Mouse (Mus musculus): ENCODE data around the gene Cnn1.

The Cnn1 gene

GRCm38 (mm10) chr9:22098993-22099696 is at the start of gene Cnn1:
Gene Cnn1 (plus strand): TSS chr9:22099216.
- no peak for DNase-seq (ENCODE audit: extremely low spot score, low spot score)

- no peak for DNase-seq (ENCODE audit: extremely low spot score, low spot score)
Measured at GRCm38 (mm10) chr9:22049315-22049714, 49.7 kb upstream of the Cnn1 start.

DNA sequence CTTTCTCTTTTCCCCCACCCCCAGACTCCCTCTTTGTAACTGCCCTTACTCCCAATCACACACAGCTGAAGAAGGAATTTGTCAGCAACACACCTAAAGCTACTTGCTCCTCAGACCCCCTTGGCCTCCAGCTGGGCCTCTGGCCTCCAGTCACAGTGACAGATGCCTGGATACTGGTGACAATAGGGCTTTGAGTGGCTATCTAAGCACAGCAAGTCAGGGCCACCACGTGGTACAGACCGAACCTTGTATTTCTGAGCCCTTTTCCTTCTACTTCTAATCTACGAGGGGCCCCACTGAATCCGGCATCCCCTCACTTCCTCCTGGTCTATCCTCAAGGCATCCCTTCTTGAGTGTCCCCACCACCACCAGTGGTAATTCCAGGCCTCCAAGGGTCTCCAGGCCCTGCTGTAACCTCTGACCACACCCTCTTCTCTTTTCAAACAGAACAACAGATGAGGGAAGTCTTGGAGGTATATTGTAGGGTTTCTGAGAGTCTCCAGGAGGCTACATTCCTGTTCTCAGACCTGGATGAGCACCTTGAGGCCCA is 49.2 kb upstream of the Cnn1 start:
- peak; percentile 37 for DNase-seq (ENCODE audit: extremely low spot score, low spot score)

- DNase-seq (ENCODE audit: extremely low spot score, low spot score) = peak; percentile 83
Measured at GRCm38 (mm10) chr9:22050351-22050889, 48.6 kb upstream of the Cnn1 start.

GRCm38 (mm10) chr9:22051161-22051957 is 47.7 kb upstream of the Cnn1 start:
- DNase-seq (ENCODE audit: extremely low spot score, low spot score) = peak; percentile 46

DNA sequence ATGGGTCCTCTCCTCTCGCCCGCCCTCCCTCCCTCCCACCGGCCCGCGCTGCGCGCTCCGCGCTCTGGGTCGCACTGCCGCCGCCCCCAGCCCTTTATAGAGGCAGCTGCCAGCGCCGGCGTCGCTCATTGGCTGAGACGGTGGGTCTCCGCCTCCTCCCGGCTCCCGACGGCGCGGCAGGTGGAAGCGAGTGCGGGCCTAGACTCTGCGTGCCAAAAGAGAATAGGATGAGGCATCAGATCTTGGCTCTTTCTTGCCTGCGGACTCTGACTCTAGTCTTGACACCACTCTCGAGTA is 47.1 kb upstream of the Cnn1 start, which contains the start of gene Elavl3:
Elavl3 (minus strand) TSS at position 66 of the 297 bp plus-strand sequence.
- peak; percentile 80 for DNase-seq (ENCODE audit: extremely low spot score, low spot score)

DNA sequence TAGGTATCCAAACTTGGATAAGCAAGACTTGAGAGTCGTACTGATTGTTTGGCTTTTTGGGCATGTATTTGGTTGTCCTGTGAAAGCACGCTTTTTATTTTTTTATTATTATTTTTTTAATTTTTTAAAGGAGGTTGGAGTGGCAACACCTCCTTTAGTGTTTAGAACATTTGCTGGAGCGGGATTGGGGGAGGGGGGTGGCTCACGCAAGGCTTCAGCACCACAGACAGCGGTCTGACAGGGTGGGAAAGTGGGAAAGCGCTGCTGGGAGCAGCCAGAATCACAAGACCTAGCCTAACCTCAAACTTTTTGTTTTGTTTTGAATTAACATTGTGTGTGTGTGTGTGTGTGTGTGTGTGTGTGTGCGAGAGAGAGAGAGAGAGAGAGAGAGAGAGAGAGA is 45.4 kb upstream of the Cnn1 start:
- peak; percentile 37 for DNase-seq (ENCODE audit: extremely low spot score, low spot score)

- peak; percentile 80 for DNase-seq (ENCODE audit: extremely low spot score, low spot score)
Measured at GRCm38 (mm10) chr9:22054411-22055076, 44.5 kb upstream of the Cnn1 start.

- DNase-seq (ENCODE audit: extremely low spot score, low spot score) = no peak
Measured at GRCm38 (mm10) chr9:22055713-22056112, 43.3 kb upstream of the Cnn1 start.

DNA sequence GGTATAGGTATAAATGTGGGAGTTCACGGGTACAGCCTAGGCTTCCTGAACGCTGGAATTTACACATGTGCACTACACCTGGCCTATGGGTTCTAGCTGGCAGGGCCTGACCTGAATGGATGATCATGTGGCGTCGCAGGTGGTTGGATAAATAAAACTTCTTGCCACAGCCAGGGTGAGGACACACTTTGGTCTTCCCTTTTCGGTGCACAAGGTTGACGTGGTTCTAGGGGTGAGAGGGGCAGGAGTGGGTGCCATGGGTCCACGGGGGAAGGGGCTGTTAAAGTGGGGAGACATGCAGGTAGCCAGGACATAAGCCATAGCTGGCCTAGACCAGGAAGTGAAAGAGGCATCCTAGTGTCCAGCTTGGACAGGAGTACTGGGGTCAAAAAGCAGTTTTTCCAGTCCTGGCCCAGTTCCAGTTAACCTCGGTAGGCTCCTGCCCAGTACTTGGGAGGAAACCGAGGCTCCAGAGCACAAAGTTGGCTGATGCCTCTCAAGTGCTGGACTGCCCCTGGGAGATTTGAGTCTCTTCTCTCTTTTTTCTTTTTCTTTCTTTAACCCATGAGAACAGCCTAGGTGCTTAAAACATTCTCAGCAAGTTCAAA is 42.6 kb upstream of the Cnn1 start:
- DNase-seq (ENCODE audit: extremely low spot score, low spot score) = no peak

GRCm38 (mm10) chr9:22057031-22057517 is 41.9 kb upstream of the Cnn1 start:
- no peak for DNase-seq (ENCODE audit: extremely low spot score, low spot score)

- DNase-seq (ENCODE audit: extremely low spot score, low spot score) = no peak
Measured at GRCm38 (mm10) chr9:22058011-22058424, 41.0 kb upstream of the Cnn1 start.

GRCm38 (mm10) chr9:22061339-22061738 is 37.7 kb upstream of the Cnn1 start:
- no peak for DNase-seq (ENCODE audit: extremely low spot score, low spot score)

DNA sequence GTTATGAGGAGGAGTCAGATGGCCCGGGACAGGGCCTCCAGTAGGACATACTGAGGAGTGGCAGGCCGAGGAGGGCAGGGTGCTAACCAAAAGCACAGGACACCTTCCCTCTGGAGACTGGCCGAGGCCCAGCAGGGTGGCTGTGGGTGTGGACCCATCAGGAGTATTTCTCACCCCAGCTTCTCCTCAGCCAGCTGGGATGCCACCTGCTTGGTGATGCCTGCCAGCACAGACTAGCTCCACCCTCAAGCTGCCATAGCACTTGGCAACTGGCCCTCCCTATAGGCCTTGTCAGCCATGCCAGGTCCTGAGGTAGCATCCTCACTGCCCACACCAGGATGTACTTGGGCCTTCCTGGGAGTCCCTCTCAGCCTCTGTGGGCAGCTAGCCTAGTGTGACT is 34.7 kb upstream of the Cnn1 start:
- DNase-seq (ENCODE audit: extremely low spot score, low spot score) = no peak

DNA sequence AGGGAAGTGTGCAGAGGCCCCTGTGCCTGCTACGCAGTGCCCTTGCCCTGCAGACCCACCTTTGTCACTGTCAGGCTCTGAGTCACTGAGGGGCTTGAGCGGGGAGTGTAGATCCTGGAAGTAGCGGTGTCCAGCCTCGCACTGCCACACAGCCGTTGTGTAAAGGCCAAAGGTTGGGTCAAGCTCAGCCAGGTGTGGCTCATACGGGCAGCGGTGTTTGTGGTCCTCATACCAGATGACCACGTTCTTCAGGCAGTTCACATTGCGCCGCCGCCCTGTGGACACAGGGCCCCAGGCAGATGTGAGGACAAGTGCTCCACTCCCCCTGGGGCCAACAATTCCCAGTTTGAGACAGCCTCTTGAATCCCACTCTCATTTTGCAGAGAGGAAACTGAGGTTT is 33.4 kb upstream of the Cnn1 start:
- DNase-seq (ENCODE audit: extremely low spot score, low spot score) = no peak

DNA sequence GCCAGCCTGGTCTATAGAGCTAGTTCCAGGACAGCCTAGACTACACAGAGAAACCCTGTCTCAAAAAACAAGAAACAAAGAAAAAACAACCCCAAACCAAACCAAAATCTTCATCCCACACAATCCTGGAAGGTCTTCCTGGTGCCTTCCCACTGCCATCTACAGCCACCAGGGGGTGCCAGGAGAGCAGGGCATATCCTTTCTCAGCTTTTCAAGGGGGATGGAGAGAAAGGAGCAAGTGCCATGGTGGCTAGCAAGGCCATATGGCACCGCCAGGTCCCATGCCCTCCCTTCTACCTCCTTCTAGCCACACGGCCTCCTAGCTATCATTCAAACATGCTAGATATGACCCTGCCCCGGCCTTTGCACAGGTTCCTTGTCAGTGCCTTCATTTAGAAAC is 32.6 kb upstream of the Cnn1 start:
- no peak for DNase-seq (ENCODE audit: extremely low spot score, low spot score)

DNA sequence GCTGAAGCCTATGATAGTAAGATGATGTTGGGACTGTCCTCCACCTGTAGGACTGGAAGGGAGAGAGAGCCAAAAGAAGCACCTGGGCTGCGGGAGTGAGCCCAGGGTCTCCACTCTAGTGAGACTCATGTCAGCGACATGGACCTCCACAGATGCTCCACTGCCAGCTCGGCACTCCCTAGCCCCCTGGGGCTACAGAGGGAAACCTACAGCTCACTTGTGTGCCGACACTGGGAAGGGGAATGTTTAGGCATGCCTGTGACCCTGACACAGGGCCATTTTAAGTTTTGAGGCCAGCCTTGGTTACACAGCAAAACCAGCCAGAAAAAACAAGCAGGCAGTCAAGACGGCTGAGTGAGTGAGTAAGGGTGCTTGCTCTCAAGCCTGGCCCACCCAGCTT is 31.8 kb upstream of the Cnn1 start:
- no peak for DNase-seq (ENCODE audit: extremely low spot score, low spot score)

GRCm38 (mm10) chr9:22069881-22070553 is 29.0 kb upstream of the Cnn1 start:
- DNase-seq (ENCODE audit: extremely low spot score, low spot score) = no peak

DNA sequence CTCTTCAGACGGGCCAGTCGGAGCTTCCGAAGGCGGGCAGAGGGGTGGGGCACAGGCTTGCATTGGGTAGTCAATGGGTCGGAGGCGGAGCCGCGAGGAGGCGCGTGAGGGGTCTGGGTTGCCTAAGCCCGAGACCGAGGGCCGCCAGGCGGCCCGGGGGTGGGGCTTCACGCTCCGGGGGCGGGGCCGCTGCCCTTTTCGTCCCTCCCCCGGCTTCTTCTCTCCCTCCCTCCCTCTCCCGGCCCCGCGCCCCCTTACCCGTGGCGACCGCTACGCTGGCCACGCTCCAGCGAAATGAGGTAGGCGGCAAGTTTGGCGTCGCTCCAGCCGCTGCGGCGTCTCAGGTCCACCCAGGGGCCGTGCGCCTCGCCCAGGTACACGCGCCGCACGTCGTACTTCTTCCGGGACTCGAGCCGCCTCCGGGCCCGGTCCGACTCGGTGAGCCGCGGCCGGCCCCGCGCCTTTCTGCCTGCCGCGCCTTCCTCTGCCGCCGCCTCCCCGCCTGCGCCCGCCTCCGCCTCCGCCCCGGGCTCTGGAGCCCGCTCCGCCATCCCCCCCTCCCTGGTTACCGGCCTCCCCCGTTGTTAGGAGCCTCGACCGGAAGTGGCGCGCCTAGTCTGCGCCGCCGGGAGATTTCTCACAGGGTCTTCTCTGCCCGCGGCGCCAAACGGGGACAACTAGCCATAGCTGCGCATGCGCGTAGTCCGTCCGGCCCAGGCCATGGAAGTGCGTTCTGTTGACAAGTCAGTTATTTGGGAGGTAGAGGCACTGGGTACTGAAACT is 28.0 kb upstream of the Cnn1 start, which contains the start of the genes Gm49318 and Zfp653:
Gm49318 (minus strand) TSS at position 469 of the 783 bp plus-strand sequence.
Zfp653 (minus strand) TSS at position 586 of the 783 bp plus-strand sequence.
- DNase-seq (ENCODE audit: extremely low spot score, low spot score) = peak; percentile 95

DNA sequence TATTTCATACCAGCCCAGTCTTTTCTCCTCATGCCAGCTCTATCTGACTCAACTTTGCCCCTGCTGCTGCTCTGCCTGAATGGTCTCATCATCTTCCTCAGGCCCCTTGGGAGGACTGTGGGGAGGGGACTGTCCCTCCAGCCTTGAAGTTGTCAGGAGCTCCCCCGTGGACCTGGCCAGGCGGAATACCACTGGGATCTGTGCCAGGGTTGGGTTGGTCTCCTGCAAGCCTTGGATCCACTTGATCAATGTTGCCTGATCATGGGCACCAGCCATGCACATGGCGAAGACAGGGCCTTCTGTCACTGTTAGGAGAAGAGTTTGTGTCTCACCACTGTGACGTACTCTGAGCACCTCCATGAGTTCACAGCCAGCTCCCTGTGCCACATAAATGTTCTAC is 26.7 kb upstream of the Cnn1 start:
- no peak for DNase-seq (ENCODE audit: extremely low spot score, low spot score)

Measured in neural tube, embryonic 10.5 days (tissue).